Mouse (Mus musculus): ENCODE measurements around the gene Yipf3.
A peak's percentile ranks its signal among the peaks of the same experiment; 100 is the strongest.

Gene Yipf3

DNA sequence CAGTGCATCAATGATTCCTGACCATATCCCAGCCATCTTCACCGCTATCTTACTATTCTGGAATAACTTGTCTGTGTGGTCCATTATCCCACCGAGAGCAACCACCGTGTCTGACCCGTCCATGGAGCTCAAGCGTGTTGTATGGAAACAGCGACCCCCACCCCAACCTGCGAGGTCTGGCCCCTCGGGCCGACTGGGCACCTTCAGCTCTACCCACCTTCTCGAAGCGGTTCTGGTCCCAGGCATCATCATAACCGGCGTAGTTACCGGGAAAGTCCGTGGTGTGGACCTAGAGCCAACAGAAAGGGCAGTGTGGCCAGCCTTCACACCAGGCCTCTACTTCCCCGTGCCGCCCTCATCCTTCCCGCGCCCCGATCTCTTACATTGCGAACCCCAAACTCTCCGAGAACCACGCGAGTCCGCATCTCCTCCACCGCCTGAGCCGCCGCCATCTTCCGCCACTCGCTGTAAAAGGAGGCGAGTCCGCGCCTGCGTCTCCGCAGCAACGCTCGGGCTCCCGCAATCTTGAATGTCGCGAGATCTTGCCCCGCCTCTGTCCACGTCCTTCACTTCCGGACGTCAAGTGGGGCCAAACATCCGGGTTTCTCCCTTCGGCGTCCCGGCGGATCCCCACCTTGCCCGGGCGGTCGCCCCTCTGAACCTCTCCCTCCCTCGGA lies at the start of gene Yipf3, which contains the start of gene Polr1c:
Gene Yipf3 (plus strand): TSS at position 569 of the 677 bp plus-strand sequence.
Gene Polr1c (minus strand): TSS at position 543 of the 677 bp plus-strand sequence.
- DNase-seq (ENCODE audit: low read depth, low spot score) = peak; percentile 89

DNA sequence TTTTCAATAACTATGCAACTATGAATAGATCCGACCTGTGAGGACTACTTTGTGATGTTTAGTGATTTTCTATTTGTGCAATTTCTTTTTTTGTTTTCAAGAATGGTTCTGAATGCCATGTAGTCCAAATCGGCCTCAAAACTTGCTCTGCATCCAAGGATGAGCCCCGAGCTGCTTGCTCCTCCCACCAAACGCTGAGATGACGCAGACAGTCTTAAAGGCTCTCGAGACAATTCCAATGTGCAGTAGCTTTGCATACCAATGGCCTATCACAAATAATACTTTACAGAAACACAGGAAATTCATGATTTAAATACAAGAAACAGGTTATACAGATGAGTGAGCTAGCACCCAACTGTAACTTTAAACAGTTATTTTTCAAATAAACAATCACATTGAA lies 46.7 kb upstream of the Yipf3 start:
- no peak for DNase-seq (ENCODE audit: low read depth, low spot score)

DNA sequence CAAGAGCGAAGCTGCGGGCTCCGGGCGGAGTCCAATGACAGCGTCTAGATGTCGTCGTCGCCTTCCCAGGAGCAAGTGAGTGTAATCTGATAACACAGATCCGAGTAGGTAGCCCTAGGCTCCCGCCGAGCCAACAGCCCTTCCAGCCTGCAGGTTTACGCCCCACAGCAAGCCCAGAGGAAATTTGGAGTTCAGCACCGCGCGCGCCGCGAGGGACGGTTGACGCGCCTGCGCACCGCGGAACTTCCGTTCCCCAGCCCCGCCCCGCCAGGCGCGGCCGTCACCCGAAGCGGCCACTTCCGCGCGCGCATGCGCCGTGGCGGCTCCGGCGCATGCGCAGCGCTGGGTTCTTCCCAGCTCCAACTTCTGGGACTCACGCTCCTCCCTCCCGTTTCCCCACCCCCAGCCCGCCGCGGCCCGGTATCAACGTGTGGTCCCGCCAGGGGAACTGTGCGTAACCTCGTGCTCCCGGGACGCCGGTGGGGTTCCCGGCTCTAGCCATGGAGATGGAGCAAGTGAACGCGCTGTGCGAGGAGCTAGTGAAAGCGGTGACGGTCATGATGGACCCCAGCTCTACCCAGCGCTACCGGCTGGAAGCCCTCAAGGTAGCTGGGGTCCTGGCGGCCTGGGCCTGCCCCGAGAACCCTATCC lies 45.3 kb upstream of the Yipf3 start, which contains the start of the genes Polh and Xpo5:
Gene Polh (minus strand): TSS at position 225 of the 651 bp plus-strand sequence.
Gene Xpo5 (plus strand): TSS at position 362 of the 651 bp plus-strand sequence.
- peak; percentile 93 for DNase-seq (ENCODE audit: low read depth, low spot score)

DNA sequence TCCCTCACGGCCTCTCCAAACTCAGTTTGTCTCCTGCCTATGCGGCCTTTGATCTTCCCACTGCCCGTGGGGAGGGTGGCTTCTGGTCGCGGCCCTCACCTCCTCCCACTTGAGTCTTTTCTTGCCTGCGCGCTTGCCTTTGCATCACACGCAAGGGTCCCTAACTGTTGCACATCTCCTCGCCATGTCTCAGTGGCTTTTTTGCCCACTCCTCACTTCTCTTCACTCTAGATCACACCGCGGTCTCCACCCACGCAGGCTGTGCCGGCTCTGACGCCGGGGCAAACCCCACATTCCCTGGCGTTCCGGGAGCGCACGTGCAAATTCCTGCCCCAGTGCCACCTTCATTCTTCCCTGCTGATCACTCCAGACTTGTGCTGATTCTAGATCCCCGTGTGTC lies 44.8 kb upstream of the Yipf3 start:
- DNase-seq (ENCODE audit: low read depth, low spot score) = no peak

DNA sequence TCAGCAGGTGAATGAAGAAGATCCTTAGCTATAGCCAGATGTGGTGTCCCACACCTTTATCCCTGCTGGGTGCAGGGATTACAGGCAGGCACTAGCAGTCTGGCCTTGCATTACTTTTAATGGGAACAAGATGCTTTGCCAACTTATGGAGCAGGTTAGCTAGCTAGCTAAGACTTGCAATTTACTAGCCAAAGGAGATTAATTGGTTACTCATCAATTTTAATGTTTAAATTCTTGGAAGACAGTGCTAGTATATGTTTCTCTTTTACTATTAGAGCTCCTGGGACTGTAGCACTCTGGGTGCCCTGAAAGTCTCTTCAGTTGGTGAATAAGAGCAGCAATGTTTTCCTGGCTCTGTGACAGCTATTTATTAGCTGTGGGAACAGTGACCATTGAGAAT lies 41.2 kb upstream of the Yipf3 start:
- DNase-seq (ENCODE audit: low read depth, low spot score) = no peak

DNA sequence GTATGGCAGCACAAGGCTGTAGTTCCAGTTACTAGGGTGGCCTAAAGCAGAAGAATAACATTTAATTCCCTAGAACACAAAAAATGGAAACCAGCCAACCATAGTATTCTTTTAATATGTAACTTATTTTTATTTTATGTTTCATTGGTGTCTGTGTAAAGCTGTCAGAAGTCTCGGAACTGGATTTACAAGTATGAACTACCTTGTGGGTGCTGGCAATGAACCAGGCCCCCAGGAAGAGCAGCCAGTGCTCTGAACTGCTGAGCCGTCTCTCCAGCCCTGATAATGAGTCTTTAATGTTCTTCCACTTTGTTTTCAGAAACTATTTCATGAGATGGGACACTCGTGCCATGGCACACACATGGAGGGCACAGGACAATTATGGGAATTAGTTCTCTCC lies 37.3 kb upstream of the Yipf3 start:
- DNase-seq (ENCODE audit: low read depth, low spot score) = no peak

DNA sequence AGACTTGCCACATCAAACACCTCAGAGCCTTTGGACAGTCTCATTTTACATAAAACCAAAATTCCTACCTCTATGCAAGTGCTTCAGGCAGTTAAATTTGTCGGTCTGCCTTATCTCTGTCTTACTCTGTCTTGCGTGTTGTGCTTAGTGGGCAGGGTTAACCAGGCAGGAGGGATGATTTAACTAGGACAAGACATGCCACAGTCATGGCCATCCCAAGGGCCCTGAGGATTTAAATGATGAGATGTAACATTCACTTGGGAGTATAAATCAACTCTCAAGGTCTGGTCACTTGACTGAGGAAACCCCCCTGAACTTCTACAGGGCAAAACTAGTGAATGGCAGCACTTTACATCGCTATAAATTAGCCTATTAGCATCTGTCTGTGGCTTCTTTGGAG lies 26.3 kb upstream of the Yipf3 start:
- no peak for DNase-seq (ENCODE audit: low read depth, low spot score)

DNA sequence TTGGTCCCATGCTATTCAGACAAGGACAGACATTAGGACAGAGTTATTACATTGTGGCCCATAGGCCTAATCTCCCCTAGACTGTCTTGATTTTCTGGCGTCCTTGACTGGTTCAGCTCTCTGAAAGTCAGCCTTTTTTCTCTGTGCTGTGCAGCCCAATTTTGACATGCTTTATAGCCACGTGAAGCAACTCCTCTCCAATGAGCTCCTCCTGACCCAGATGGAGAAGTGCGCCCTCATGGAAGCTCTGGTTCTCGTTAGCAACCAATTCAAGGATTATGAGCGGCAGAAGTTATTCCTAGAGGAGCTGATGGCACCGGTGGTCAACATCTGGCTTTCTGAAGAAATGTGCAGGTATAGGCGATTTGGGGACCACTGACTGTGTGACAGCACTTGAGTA lies 20.3 kb upstream of the Yipf3 start:
- DNase-seq (ENCODE audit: low read depth, low spot score) = no peak

DNA sequence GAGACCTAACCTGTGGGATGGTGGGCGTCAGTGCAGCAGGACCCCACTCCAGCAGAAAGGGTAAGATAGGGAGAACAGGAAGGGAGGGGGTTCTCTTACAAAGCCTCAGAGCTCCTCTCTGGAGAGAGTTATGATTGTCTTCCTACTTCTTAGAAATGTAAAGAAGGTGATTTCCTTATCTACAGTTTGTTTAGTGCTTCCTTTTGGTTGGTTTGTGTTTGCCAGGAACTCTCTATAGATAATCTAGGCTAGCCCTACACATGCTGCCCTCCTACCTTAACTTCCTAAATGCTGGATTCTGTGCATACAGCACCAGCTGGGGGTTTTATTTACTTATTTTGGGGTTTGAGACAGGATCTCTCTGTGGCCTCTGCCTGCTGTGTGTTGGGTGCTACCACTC lies 11.8 kb upstream of the Yipf3 start:
- no peak for DNase-seq (ENCODE audit: low read depth, low spot score)

DNA sequence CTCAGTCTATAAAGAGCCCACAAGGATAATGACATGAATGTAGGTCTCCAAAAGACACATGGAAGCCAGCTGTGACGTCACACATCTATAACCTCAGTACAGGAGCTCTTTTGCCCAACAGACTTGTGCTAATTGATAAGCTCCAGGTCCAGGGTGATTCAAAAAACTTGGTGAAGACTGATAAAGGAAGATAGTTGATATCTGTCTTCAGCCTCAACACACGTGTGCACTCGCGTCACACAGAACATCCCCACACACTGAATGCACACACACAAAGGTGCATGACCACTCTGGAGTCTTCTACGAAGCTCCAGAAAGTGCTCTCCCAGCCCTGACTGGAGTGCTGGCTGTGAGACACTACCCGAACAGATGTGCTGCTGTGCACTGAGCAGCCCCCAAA lies 10.8 kb upstream of the Yipf3 start:
- DNase-seq (ENCODE audit: low read depth, low spot score) = no peak

DNA sequence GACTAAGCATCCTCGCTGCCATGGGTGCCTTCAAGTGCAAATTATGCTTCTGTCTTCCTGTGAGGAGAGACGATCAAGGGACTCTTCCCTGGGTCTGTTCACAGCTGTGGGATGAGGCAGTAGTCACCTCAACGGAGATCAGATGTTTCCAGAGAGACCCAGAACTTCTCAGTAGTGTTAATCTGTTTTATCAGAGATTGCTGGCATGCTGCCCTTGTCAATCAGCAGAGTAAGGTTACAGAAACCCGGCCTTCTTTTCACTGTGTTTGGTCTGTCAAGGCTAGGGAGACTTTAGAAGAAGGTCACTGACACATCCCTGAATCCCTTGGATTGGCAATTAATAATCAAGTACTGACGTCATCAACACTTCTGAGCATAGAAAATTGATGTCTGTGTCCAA lies 10.4 kb upstream of the Yipf3 start:
- DNase-seq (ENCODE audit: low read depth, low spot score) = no peak

DNA sequence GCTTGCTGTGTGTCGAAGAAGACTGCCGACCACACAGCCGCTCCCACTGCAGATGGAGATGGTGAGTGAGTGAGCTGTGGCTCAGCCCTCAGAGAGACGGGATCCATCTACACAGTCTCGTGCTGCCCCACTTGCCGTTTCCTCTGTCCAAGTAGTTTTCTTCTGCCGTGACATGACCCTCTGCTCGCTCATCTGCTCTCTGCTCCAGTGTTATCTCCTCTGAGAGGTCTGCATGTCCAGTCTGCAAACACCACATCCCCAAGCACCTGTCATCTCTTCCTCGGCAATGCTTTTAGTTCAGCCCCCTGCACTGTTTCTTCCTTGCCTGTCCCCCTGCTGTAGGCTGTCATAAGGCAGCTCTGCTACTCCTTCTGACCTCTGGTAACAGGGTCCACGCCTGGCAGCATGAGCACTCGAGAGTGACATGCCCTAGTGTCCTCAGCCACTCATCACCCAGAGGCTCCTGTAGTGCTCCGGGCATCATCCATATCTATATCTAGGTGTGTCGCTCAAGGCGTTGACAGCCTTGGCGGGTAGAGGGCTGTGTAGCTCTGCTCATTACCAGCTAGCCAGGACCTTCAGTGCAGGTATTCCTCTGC lies 8.3 kb upstream of the Yipf3 start:
- no peak for DNase-seq (ENCODE audit: low read depth, low spot score)

DNA sequence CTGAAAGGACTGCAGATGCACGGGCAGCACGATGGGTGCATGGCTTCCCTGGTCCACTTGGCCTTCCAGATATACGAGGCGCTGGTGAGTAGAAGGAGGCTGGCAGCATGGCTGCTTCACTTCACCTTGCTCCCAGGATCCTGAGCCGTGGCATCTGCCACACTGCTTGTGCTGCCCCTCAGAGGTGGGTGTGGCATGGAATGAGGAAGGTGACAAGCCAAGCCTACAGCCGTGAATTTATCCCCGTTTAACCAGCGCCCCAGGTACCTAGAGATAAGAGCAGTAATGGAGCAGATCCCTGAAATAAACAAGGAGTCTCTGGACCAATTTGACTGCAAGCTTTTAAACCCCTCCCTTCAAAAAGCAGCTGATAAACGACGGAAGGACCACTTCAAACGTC lies 6.4 kb upstream of the Yipf3 start:
- DNase-seq (ENCODE audit: low read depth, low spot score) = no peak

DNA sequence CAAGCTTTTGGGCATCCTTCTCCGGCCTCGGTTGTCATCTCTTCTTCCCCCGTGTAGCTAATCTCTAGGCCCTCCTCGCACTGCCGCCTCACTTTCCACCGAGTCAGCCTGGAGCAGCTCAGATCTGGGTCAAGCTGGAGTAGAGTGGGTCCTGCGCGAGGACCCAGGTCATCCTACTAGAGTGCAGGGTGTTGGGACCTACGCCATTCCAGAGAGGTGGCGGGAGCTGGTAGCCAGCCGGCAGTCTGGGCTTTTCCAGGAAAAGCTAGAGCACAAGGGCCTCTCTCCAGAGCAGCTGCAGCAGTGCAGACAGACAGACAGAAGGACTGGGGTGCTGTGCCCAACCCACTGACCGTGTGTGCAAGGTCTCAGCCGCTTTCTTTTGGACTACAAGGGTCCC lies 5.6 kb upstream of the Yipf3 start:
- DNase-seq (ENCODE audit: low read depth, low spot score) = no peak

DNA sequence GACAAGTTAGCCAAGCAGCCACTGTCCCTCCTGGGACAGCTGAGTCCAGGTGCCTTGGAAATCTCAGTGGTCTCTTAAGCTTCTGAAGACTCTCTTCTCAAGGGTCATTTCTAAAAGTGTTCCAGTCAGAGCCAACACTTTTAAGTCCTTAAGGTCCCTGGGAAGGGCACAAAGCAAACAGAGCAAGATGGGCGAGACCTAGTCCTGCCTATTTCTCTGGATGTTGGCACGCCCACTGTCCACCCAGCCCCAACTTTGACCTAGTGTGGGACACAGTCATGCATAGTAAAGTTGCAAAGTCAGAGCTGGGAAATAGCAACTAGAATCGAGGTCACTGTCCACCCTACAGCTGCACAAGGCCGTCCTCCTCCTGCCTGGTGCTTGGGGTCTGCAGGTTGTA lies 4.9 kb upstream of the Yipf3 start:
- no peak for DNase-seq (ENCODE audit: low read depth, low spot score)

DNA sequence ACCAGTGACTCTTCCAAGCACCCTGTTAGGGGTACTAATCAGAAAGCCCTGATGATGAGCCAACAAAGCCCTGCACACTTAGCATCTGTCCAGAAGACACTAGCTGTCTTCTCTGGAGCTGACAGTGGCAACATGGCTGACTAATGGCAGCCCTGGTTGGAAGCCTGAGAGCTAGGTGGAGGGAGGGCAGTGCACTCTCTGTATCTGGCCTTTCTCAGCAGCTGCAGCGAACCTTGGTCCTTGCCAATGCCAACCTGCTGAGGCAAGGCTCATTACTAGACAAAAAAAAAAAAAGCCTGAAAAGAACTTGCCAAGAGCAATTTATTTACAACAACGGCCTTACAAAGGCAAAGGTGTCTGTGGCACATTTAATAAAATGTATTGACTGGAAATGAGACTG lies 4.3 kb upstream of the Yipf3 start:
- DNase-seq (ENCODE audit: low read depth, low spot score) = no peak

DNA sequence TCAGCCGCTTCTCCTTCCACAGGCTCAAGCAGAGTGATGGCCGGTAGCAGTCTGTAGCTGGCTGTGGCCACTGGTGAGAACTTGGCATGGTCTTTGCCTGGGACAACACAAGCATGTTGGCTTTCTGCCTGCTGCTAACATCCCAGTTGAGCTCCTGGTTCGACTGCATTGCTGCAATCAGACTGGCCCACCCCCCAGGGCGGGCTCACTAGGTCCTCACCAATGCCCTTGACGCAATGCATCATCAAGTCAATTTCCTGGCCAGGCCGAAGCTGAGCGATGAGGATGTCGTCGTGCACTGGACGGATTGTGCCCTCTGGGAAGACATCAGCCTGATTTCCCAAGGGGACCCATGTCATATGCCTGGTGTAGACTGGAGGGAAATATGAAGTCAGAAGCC lies 3.3 kb upstream of the Yipf3 start:
- no peak for DNase-seq (ENCODE audit: low read depth, low spot score)

DNA sequence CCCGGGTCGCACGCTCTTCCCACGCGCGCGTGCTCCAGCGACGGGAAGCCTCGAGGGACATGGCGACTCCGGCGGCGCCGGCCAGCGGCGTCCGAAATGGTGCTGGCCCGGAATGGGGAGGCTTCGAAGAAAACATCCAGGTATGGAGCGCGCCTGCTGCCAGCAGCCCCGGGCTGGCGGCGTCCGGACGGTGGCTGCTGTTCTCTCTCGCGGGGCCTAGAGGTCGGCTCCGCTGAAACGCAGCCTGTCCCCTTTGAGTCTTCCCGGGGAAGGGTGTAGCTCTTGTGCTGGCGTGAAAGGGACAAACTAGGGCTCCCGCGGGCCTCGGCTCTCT lies 276 bp downstream of the Yipf3 start:
- DNase-seq (ENCODE audit: low read depth, low spot score) = no peak

DNA sequence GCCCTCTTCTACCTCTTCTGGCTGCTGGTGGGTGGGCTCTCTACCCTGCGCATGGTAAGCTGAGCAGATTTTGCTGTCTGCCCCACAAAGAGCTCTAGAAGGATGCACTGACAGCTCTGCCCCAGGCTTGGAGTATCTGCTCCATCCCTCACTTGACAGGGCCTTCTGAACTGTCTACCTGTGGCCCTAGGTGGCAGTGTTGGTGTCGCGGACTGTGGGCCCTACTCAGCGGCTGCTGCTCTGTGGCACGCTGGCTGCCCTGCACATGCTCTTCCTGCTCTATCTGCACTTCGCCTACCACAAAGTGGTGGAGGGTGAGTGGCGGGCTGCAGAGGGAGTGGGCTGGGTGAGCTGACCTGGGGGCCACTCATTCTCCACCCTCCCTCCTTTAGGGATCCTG lies 3.3 kb downstream of the Yipf3 start:
- no peak for DNase-seq (ENCODE audit: low read depth, low spot score)

DNA sequence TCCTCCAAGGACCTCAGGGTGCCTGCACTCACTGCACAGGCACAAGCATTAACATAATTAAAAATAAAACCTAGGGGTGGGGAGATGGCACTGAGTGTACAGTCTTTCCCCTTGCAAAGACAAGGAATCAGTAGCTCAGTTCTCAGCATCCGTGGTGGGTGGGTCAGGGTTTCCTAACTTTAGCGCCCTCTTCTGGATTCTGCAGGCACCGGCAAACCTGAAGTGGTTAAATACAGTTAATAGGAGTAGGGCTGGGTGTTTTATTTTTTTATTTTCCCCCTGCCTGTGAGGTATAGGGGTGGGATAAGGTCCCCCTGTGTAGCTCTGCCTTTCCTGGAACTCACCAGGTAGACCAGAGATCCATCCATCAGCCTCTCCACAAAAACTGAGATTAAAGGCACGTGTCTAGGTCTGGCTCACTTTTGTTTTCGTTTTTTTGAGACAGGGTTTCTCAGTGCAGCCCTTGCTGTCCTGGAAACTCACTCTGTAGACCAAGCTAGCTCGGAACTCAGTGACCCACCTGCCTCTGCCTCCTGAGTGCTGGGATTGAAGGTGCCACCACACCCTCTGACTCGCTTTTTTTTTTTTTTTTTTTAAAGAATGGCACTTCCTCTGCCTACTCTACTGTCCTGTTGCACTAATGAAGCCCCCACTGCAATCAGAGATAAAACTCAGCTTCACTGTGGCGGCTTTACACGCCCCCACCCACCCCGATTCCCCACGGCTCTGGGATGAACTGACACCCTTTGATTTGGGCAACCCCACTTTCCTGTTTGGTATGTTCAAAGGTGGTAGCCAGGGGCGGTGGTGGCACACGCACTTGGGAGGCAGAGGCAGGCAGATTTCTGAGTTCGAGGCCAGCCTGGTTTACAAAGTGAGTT lies 4.9 kb downstream of the Yipf3 start:
- no peak for DNase-seq (ENCODE audit: low read depth, low spot score)

DNA sequence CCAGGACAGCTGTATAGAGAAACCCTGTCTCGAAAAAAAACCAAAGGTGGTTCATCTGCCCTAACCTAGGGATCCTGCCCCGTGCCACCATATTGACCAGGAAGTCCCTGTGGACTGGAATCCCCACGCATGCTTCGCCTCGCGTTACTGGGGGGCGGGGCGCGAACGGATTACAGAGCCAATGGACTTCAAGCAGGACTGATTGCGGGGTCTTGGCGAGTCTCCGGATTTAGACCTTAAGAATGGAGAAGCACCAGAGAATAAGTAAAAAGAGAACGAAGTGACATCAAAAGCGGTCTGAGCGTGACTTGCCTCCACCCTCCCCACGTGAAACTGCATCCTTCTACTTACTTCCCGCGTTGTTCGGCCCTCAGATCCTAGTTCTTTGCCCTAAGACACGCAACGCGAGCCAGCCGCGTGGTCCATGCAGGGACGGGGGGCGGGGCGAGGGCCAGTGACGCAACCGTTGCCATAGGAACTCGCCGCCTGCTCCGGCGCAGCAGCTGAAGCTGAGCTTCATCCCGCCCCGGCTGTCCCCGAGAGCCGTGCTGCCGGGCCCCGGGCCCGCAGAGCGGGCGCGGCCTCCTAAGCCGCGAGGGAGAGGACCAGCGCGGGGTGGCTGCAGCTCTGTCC lies 5.7 kb downstream of the Yipf3 start, which contains the start of gene Lrrc73:
Gene Lrrc73 (plus strand): TSS at position 80 of the 633 bp plus-strand sequence.
- DNase-seq (ENCODE audit: low read depth, low spot score) = peak; percentile 83

DNA sequence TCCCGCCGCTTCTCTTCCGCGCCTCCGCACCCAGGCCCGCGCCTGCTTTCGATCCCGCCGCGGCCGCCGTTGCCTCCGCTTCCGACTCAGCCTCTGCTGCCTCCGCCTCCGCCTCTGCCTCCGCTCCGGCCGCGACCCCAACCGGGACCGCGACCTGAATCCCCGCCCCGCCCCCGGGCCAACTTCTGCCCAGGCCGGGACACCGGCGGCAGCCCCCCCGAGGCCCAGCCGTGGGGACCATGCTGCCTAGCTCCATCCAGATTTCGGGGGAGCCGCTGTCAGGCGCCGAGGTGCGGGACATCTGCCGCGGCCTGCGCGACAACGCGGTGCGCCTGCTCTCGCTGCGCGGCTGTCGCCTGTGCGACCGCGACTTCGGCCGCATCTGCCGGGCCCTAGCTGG lies 6.2 kb downstream of the Yipf3 start:
- DNase-seq (ENCODE audit: low read depth, low spot score) = no peak

All from embryo, embryonic 11.5 days (tissue).